Mouse (Mus musculus): ENCODE data around the gene D17H6S53E.

DNA sequence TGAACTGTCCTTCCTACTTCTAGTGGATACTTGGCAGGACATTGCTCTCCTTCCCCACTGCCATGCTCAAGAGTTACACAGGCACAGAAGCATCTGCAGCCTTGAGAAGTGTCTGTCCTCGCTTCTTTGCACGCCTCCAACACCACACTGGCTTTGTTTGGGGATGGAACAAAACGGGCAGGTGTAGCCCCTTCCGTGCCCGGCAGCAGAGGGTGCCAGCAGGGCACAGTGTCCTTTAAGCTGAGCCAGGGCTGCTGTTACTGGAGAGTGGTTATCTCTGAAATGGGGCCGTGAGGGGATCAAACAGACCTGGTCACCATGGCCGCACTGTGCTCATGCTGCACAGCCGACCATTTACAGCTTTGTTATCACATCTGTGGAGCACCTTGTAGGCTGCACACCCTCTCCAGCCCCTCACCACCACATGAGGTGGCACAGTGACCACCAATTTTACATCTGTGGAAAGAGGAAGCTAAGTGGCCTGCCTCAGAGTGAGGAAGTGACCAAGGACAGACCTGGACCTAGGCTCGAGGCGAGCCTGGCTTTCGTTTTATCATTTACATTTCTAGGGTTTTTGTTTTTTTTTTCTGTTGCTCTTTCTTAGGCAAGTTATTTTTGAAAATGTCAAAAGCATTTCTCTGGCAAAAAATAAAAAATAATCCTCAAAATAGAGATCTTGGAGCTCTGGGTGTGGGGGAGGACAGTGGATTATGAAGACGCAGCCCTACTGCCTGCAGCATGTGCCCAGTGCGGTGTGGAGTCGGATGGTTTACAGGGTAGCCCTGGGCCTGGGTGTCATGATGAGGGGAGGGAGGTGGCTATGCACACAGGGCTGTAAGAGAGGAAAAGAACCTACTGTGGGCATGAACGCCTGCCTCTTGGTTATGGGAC, 31.5 kb upstream of the D17H6S53E start:
- no peak for TF ChIP-seq CTCF (conservative IDR thresholded peaks at IDR 0.05; ENCODE audit: low read length)
- TF ChIP-seq NANOG (IDR thresholded peaks at IDR 0.05; ENCODE audit: borderline replicate concordance, low read length), result no peak
